Mouse (Mus musculus) adrenal gland, adult 8-10 months (tissue): Measurements from ENCODE around the gene Lgals7. TPM values are rescaled to one million over a fixed set of nuclear protein-coding genes. Genes with fewer than 3 reads are reported as not detected.
A peak's percentile ranks its signal among the peaks of the same experiment; 100 is the strongest.
"Not testable (repeated sequence)": the region's sequence is repeated elsewhere in the genome, so short reads cannot be mapped to it uniquely, and the experiment has no call there.

Experiments
- DNase-seq: peaks from one replicate; pipeline ENCODE4 v3.0.0; 2022
- total RNA-seq, 4 experiments: library from RNA; stranded (reverse); gene quantifications; 2 replicates each; pipeline ENCODE4 v1.2.4; 2022

The Lgals7 gene
- total RNA-seq, 4 experiments from 2014 or later: 1.2 TPM; not detected in 3

GRCm38 (mm10) chr7:28877856-28878255, 14.2 kb downstream of the Lgals7 start:
- no peak for DNase-seq

GRCm38 (mm10) chr7:28879606-28880005, 16.0 kb downstream of the Lgals7 start:
- no peak for DNase-seq

GRCm38 (mm10) chr7:28880554-28880953, 16.9 kb downstream of the Lgals7 start:
- no peak for DNase-seq

- no peak for DNase-seq
Measured at GRCm38 (mm10) chr7:28881199-28881598, 17.5 kb downstream of the Lgals7 start, which contains the start of gene Capn12. Capn12 (plus strand) TSS chr7:28881422.

- DNase-seq: no peak
Measured at GRCm38 (mm10) chr7:28883039-28883438, 19.4 kb downstream of the Lgals7 start.

GRCm38 (mm10) chr7:28883704-28884103, 20.1 kb downstream of the Lgals7 start:
- not testable (repeated sequence) for DNase-seq

GRCm38 (mm10) chr7:28886486-28886885, 22.8 kb downstream of the Lgals7 start:
- no peak for DNase-seq

- DNase-seq: no peak
Measured at GRCm38 (mm10) chr7:28888701-28889161, 25.1 kb downstream of the Lgals7 start.

GRCm38 (mm10) chr7:28892601-28893000, 28.9 kb downstream of the Lgals7 start:
- no peak for DNase-seq

- no peak for DNase-seq
Measured at GRCm38 (mm10) chr7:28893643-28894265, 30.1 kb downstream of the Lgals7 start.

GRCm38 (mm10) chr7:28894942-28895341, 31.3 kb downstream of the Lgals7 start:
- no peak for DNase-seq

GRCm38 (mm10) chr7:28897661-28898060, 34.0 kb downstream of the Lgals7 start:
- no peak for DNase-seq

- DNase-seq: no peak
Measured at GRCm38 (mm10) chr7:28899972-28900371, 36.3 kb downstream of the Lgals7 start.

- peak; percentile 47 for DNase-seq
Measured at GRCm38 (mm10) chr7:28901311-28902125, 37.9 kb downstream of the Lgals7 start.

- DNase-seq: peak; percentile 63
Measured at GRCm38 (mm10) chr7:28902180-28902579, 38.5 kb downstream of the Lgals7 start.

- DNase-seq: no peak
Measured at GRCm38 (mm10) chr7:28902809-28903208, 39.2 kb downstream of the Lgals7 start.

- no peak for DNase-seq
Measured at GRCm38 (mm10) chr7:28903778-28904177, 40.1 kb downstream of the Lgals7 start.

- DNase-seq: no peak
Measured at GRCm38 (mm10) chr7:28907195-28907594, 43.5 kb downstream of the Lgals7 start.

- DNase-seq: peak; percentile 52
Measured at GRCm38 (mm10) chr7:28911632-28912031, 48.0 kb downstream of the Lgals7 start.

- no peak for DNase-seq
Measured at GRCm38 (mm10) chr7:28913171-28913570, 49.5 kb downstream of the Lgals7 start.
